Mouse (Mus musculus) lung, embryonic 14.5 days (tissue): ENCODE measurements around the gene Mapk14. TPM values are rescaled to one million over a fixed set of nuclear protein-coding genes. Genes with fewer than 3 reads are reported as not detected.

ENCODE experiments used
- ATAC-seq: fragments of 200-750 bp; cut with Nextera tagmentation; 2 replicates; pipeline ENCODE4 v1.8.0; 2017; ENCODE audit warnings: mild to moderate bottlenecking, moderate TSS enrichment, moderate library complexity; ENCODE audit not compliant: insufficient read depth
- DNase-seq: peaks from one replicate; pipeline ENCODE4 v3.0.0-alpha.2; 2015
- H3K27ac ChIP-seq: fragments of 300-500 bp; sonication (generic); 2 replicates; pipeline ENCODE4 v1.5.1; 2014; ENCODE audit warnings: low read depth, mild to moderate bottlenecking, moderate library complexity
- H3K27me3 ChIP-seq: fragments of 300-500 bp; sonication (generic); 2 replicates; pipeline ENCODE4 v1.6.1; 2014; ENCODE audit warnings: low read length, control low read depth; ENCODE audit not compliant: insufficient read depth
- H3K36me3 ChIP-seq: fragments of 300-500 bp; sonication (generic); 2 replicates; pipeline ENCODE4 v1.6.1; 2014; ENCODE audit warnings: control low read depth; ENCODE audit not compliant: insufficient read depth
- H3K4me1 ChIP-seq: fragments of 300-500 bp; sonication (generic); 2 replicates; pipeline ENCODE4 v1.6.1; 2014; ENCODE audit warnings: antibody characterized with exemption, control low read depth; ENCODE audit not compliant: insufficient read depth
- H3K4me2 ChIP-seq: fragments of 300-500 bp; sonication (generic); 2 replicates; pipeline ENCODE4 v1.6.1; 2014; ENCODE audit warnings: mild to moderate bottlenecking
- H3K4me3 ChIP-seq: fragments of 300-500 bp; sonication (generic); 2 replicates; pipeline ENCODE4 v1.5.1; 2014; ENCODE audit warnings: low read depth, low read length
- H3K9ac ChIP-seq: fragments of 300-500 bp; sonication (generic); 2 replicates; pipeline ENCODE4 v1.6.1; 2014
- H3K9me3 ChIP-seq: fragments of 300-500 bp; sonication (generic); 2 replicates; pipeline ENCODE4 v1.6.1; 2016; ENCODE audit warnings: low read depth, low read length, control low read depth
- CTCF ChIP-seq: IDR thresholded peaks from 2 replicates; pipeline ENCODE4 v1.5.1; 2016; ENCODE audit warnings: antibody characterized with exemption, low read depth
- WGBS: fragments of 180-500 bp; shearing (Covaris S2); extraction: QIAGEN DNeasy Blood & Tissue Kit; methylation state at CpG from one replicate; pipeline ENCODE4 v1.1.7; 2014; 5-methylcytosine and 5-hydroxymethylcytosine counted together
- polyA plus RNA-seq: library from polyadenylated mRNA; unstranded; fragments of >200 nt; fragmentation: Nextera tagmentation; extraction: Ambion mirVana; gene quantifications from 2 replicates; pipeline ENCODE4 v1.2.1, GENCODE M21; 2014

Gene Mapk14
- polyA plus RNA-seq, 1 experiment from 2014 or later, result 77.4 TPM

DNA sequence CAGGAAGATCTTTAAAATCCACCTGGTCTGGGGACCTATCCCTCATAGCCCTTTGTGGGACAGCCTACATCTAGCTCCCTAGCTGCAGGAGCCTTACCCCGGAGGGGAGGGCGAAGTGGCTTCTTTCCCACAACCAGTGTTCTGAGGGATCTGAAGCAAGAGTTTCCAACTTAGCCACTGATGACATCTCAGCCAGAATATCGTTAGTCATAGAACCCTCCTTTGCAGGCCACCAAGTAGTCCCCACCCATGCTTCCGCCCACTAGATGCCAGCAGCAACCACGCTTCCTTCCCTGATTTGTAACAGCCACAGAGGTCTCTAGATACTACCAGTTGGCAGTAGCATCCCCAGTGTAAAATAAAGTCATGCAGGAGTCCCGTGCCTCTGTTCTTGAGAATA, 59.5 kb downstream of the Mapk14 start:
- TF ChIP-seq CTCF, result no peak
- H3K4me1 ChIP-seq, result no peaks in the 10 kb centered on the region
- DNase-seq, result peak; percentile 17

DNA sequence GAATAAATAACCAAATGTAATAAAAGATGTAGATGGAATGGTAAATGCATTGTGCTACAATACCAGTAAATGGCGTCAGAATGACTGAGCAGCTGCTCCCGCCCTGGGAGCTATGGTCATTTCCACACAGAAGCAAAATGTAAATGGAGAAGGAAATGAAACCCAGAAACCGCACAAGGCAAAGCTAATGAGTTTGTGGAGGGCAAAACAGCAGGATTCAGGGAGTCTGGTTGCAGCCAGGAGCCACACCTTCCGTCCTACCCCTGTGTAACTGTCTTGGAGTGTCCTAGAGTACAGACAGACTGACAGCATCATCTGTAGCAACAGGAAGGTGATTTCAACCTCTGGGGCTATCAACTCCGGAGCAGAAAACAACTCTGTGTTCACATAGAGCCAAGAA, 65.3 kb downstream of the Mapk14 start:
- H3K36me3 ChIP-seq, result no peaks in the 10 kb centered on the region
- no peaks in the 10 kb centered on the region for H3K4me1 ChIP-seq
- H3K4me3 ChIP-seq, result no peak overlapping the region
- H3K4me2 ChIP-seq, result no peak overlapping the region
- DNase-seq (no peak), ATAC-seq (no peak)
- no peak for TF ChIP-seq CTCF
- no peak overlapping the region for H3K27ac ChIP-seq
- no peaks in the 10 kb centered on the region for H3K27me3 ChIP-seq
- no peak overlapping the region for H3K9ac ChIP-seq
- H3K9me3 ChIP-seq, result no peaks in the 10 kb centered on the region
- 62% methylated on average over 5 of the region's 5 CpGs for WGBS

More for the DNA sequence above, 59.5 kb downstream of the Mapk14 start:
- Histone ChIP-seq H3K4me3 (no peak overlapping the region), H3K36me3 (peaks cover 33% of the 10 kb centered on the region), H3K9ac (no peak overlapping the region), H3K27ac (no peak overlapping the region), H3K27me3 (no peaks in the 10 kb centered on the region), H3K9me3 (no peaks in the 10 kb centered on the region), H3K4me2 (no peak overlapping the region)
- WGBS, result 81% methylated on average over 6 of the region's 6 CpGs
- ATAC-seq, result no peak

DNA sequence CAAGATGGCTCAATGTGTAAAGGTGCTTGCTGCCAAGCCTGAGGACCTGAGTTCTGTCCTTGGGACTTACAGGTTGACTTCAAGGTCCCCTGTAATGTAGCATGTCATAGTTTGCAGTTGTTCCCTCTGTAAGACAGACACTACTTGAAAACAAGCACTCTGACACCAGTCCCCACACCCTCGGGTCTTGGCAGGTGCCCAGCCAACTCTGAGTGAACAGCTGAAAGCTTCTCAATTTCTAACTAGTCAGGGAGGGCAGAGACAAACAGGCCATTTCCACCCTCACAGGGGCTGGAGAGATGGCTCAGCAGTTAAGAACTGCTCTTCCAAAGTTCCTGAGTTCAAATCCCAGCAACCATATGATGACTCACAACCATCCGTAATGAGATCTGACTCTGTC, 66.3 kb downstream of the Mapk14 start:
- Histone ChIP-seq H3K9ac (no peak overlapping the region), H3K36me3 (no peaks in the 10 kb centered on the region), H3K27ac (no peak overlapping the region), H3K4me3 (no peak overlapping the region), H3K27me3 (no peaks in the 10 kb centered on the region), H3K4me1 (no peaks in the 10 kb centered on the region), H3K4me2 (no peak overlapping the region), H3K9me3 (no peaks in the 10 kb centered on the region)
- 66% methylated on average over 2 of the region's 2 CpGs for WGBS
- no peak for DNase-seq
- no peak for ATAC-seq
- TF ChIP-seq CTCF, result no peak

DNA sequence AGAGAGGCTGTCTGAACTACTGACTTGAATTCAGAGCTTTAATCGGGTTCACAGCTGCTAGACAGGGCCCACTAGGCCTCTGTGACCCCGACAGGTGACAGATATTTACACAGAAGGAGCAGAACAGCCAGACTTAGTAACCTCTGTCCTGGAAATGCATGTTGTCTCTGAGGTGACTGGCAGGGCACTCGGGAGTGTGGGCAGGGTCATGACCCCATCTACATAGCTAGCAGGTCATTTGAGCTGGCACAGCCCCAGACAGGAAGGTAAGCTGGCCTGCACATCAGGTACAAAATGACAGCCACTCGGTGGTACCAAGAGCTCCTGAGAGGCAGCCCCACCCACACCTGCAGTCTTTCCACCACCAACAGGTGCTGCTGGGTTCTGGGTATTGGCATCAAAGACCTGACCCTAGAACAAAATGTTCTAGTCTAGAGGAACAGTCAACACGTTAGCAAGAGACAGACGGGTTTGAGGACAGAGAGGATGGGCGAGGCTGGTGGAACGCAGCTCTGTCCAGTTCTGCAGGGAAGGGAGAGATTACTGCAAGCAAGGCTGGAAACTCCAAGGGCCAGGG, 69.7 kb downstream of the Mapk14 start:
- 52% methylated on average over 8 of the region's 8 CpGs for WGBS
- ATAC-seq, result no peak
- no peak for DNase-seq
- Histone ChIP-seq H3K4me3 (no peak overlapping the region), H3K36me3 (no peaks in the 10 kb centered on the region), H3K4me2 (no peak overlapping the region), H3K27ac (no peak overlapping the region), H3K27me3 (no peaks in the 10 kb centered on the region), H3K4me1 (no peaks in the 10 kb centered on the region), H3K9me3 (no peaks in the 10 kb centered on the region), H3K9ac (no peak overlapping the region)
- no peak for TF ChIP-seq CTCF

DNA sequence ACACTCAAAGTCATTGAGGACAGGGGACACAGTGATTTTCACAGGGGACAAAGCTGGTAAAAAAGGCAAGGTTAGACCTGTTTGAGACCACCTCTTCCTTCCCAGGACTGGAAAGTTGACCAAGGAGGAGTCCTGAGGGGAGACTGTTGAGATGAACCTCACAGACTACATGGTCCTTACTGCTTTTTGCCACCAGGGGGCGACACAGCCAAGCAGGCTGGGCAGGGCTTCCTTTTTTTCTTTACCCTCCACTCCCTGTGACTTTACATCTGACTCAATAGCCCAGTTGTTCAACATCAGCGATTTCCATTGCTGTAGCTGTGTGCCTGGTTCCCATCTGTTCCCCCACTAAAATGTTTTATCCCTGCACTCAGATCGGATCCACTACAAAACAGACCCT, 70.7 kb downstream of the Mapk14 start:
- ATAC-seq (no peak), DNase-seq (peak; percentile 83)
- no peaks in the 10 kb centered on the region for H3K36me3 ChIP-seq
- no peak overlapping the region for H3K9ac ChIP-seq
- no peak overlapping the region for H3K4me2 ChIP-seq
- H3K4me3 ChIP-seq, result no peak overlapping the region
- H3K27ac ChIP-seq, result no peak overlapping the region
- no peaks in the 10 kb centered on the region for H3K9me3 ChIP-seq
- H3K4me1 ChIP-seq, result no peaks in the 10 kb centered on the region
- peak; percentile 94 for TF ChIP-seq CTCF
- 18% methylated on average over 3 of the region's 3 CpGs for WGBS
- no peaks in the 10 kb centered on the region for H3K27me3 ChIP-seq

DNA sequence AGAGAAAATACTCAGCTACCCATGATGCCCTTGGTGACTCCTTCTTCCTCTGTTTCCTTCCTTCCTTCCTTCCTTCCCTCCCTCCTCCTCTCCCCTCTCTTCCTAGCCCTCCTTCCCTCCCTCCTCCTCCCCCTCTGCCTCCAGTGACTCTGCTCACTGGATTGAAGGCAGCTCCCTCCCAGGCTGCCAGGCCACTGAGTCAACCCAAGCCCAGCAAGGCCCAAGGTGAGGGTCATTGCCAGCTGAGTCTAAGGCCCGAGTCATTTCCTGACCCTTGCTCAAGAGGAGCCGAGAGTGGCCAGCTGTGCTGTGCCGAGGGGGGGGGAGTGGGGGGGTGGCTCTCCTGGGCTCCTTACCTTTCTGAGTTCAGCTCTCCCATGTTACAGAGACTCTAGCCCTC, 75.1 kb downstream of the Mapk14 start:
- Histone ChIP-seq H3K36me3 (no peaks in the 10 kb centered on the region), H3K4me1 (no peaks in the 10 kb centered on the region), H3K4me2 (no peak overlapping the region), H3K27me3 (peaks cover 14% of the 10 kb centered on the region), H3K9ac (no peak overlapping the region), H3K4me3 (no peak overlapping the region), H3K27ac (no peak overlapping the region), H3K9me3 (no peaks in the 10 kb centered on the region)
- no peak for ATAC-seq
- no peak for DNase-seq
- TF ChIP-seq CTCF, result no peak
- 47% methylated on average over 3 of the region's 3 CpGs for WGBS

DNA sequence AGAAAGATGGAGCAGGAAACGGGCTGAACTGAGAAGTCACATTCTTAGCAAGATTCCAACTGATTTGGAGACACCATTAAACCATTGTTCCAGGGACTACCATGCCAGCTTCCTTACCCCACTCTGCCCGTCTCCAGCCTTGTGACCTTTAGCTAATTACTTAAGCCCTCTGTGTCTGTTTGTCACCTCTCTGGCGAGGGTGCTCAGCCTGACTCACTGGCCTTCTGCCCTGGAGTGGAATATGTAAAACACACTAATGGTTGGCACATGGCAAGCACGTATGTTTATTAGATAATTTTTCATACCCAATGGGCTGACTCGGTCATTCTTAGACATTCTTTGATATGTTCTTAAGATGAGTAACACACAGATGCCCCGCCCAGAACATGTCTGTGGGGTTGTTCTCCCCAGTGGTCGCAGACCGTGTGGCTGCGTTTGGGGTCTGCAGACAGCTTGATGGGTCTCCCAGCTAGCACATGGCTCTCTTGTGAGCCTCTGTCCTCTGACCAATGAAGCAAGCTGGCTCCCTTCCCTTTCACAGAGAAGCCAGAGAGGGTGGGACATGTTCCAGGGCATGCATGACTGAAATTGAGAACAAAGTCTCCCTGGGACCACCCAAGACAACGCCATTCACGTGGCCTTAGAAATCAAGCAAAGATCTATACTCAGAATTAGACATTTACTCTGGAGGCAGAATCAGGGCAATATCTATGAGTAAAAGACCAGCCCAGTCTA, 75.8 kb downstream of the Mapk14 start:
- Histone ChIP-seq H3K27me3 (peaks cover 14% of the 10 kb centered on the region), H3K4me3 (no peak overlapping the region), H3K4me2 (no peak overlapping the region), H3K36me3 (no peaks in the 10 kb centered on the region), H3K9ac (no peak overlapping the region), H3K4me1 (no peaks in the 10 kb centered on the region), H3K27ac (no peak overlapping the region), H3K9me3 (no peaks in the 10 kb centered on the region)
- WGBS, result 69% methylated on average over 11 of the region's 11 CpGs
- ATAC-seq, result no peak
- DNase-seq, result no peak
- TF ChIP-seq CTCF, result no peak
